Mouse (Mus musculus): ENCODE results near the gene Med29. TPM values are rescaled to one million over a fixed set of nuclear protein-coding genes. Genes with fewer than 3 reads are reported as not detected.

Med29 gene
- polyA plus RNA-seq, 1 experiment from 2014 or later: 36.8 TPM

DNA sequence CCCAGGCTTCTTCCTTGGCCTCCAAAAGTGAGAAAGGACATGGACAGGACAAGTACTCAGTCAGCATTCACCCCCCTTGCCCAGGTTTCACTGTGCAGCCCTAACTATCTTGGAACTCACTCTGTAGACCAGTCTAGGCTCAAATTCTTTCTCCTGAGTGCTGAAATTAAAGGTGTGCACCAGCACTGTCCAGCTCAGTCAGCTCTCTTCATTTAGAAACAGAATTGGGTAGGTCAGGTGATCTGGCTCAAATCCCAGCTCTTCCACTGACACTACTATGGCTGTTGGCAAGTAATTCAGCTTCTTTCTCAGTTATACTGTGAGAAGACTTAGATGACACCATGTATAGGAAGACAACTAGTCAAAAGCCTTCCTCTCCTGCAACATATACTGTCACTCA is 35.2 kb upstream of the Med29 start:
- Histone ChIP-seq H3K4me3 (no peak overlapping the region), H3K4me1 (peaks cover 37% of the 10 kb centered on the region), H3K4me2 (no peak overlapping the region), H3K27ac (0 out of 2 replicates have a peak overlapping the region, but pooled peaks have one; percentile 40), H3K36me3 (peaks cover 58% of the 10 kb centered on the region), H3K9ac (no peak overlapping the region), H3K9me3 (replicated peaks) (no peaks in the 10 kb centered on the region), H3K27me3 (replicated peaks) (no peaks in the 10 kb centered on the region)
- ATAC-seq: no peak

- Histone ChIP-seq H3K9ac (no peak overlapping the region), H3K27me3 (replicated peaks) (no peaks in the 10 kb centered on the region), H3K27ac (no peak overlapping the region), H3K4me1 (no peaks in the 10 kb centered on the region; the same call in 1 of the 2 replicates), H3K9me3 (replicated peaks) (no peaks in the 10 kb centered on the region), H3K4me2 (no peak overlapping the region), H3K4me3 (no peak overlapping the region), H3K36me3 (peaks cover 80% of the 10 kb centered on the region)
- WGBS (ENCODE audit: insufficient replicate concordance): 79% methylated on average over 1 of the region's 1 CpGs
- no peak for ATAC-seq
These were observed 30.5 kb upstream of the Med29 start for GRCm38 (mm10) chr7:28423018-28423417.

- Histone ChIP-seq H3K4me1 (no peaks in the 10 kb centered on the region), H3K27ac (no peak overlapping the region), H3K36me3 (peaks cover 97% of the 10 kb centered on the region), H3K4me3 (no peak overlapping the region), H3K9ac (no peak overlapping the region), H3K4me2 (no peak overlapping the region), H3K27me3 (replicated peaks) (no peaks in the 10 kb centered on the region), H3K9me3 (replicated peaks) (no peaks in the 10 kb centered on the region)
- 91% methylated on average over 2 of the region's 2 CpGs for WGBS (ENCODE audit: insufficient replicate concordance)
- ATAC-seq: no peak
These were observed 26.9 kb upstream of the Med29 start for GRCm38 (mm10) chr7:28419416-28419815.

- Histone ChIP-seq H3K4me3 (no peak overlapping the region), H3K4me2 (no peak overlapping the region), H3K9me3 (replicated peaks) (no peaks in the 10 kb centered on the region), H3K27ac (no peak overlapping the region), H3K27me3 (replicated peaks) (no peaks in the 10 kb centered on the region), H3K9ac (no peak overlapping the region), H3K4me1 (no peaks in the 10 kb centered on the region), H3K36me3 (peaks cover 97% of the 10 kb centered on the region)
- no peak for ATAC-seq
- 90% methylated on average over 8 of the region's 8 CpGs for WGBS (ENCODE audit: insufficient replicate concordance)
These were observed 25.7 kb upstream of the Med29 start for GRCm38 (mm10) chr7:28418096-28418670.

GRCm38 (mm10) chr7:28417368-28417767 is 24.9 kb upstream of the Med29 start:
- Histone ChIP-seq H3K4me1 (no peaks in the 10 kb centered on the region), H3K9ac (no peak overlapping the region), H3K4me2 (no peak overlapping the region), H3K9me3 (replicated peaks) (no peaks in the 10 kb centered on the region), H3K36me3 (peaks cover 97% of the 10 kb centered on the region), H3K27me3 (replicated peaks) (no peaks in the 10 kb centered on the region), H3K4me3 (no peak overlapping the region), H3K27ac (no peak overlapping the region)
- no peak for ATAC-seq

DNA sequence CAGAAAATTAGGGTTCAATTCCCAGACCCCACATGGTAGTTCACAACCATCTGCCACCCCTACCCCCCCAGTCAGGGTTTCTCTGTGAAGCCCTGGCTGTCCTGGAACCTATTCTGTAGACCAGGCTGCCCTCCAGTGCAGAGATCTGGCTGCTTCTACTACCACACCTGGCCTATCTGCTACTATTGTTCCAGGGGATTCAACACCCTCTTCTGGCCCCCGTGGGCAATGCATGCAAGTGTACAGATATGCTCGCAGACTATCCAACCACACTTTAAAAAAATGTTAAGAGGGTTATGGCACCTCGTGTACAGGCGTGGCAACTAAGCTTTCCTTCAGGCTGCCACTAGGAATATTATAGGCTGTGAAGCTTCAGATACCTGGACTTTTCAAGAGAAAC is 20.3 kb upstream of the Med29 start:
- H3K9me3 ChIP-seq (replicated peaks): no peaks in the 10 kb centered on the region
- no peak overlapping the region for H3K4me3 ChIP-seq
- ATAC-seq: no peak
- no peak overlapping the region for H3K4me2 ChIP-seq
- H3K4me1 ChIP-seq: 0 out of 2 replicates have a peak, but pooled peaks cover 10% of the 10 kb centered on the region
- H3K27ac ChIP-seq: no peak overlapping the region
- peaks cover 93% of the 10 kb centered on the region for H3K36me3 ChIP-seq
- 69% methylated on average over 4 of the region's 4 CpGs for WGBS (ENCODE audit: insufficient replicate concordance)
- H3K27me3 ChIP-seq (replicated peaks): no peaks in the 10 kb centered on the region
- H3K9ac ChIP-seq: no peak overlapping the region

GRCm38 (mm10) chr7:28410841-28411475 is 18.4 kb upstream of the Med29 start:
- Histone ChIP-seq H3K4me2 (no peak overlapping the region), H3K27me3 (replicated peaks) (no peaks in the 10 kb centered on the region), H3K27ac (no peak overlapping the region), H3K36me3 (peaks cover 93% of the 10 kb centered on the region), H3K4me1 (0 out of 2 replicates have a peak, but pooled peaks cover 10% of the 10 kb centered on the region), H3K9ac (no peak overlapping the region), H3K4me3 (no peak overlapping the region), H3K9me3 (replicated peaks) (no peaks in the 10 kb centered on the region)
- 89% methylated on average over 3 of the region's 3 CpGs for WGBS (ENCODE audit: insufficient replicate concordance)
- ATAC-seq: no peak

GRCm38 (mm10) chr7:28401942-28402341 is 9.4 kb upstream of the Med29 start:
- 60% methylated on average over 3 of the region's 3 CpGs for WGBS (ENCODE audit: insufficient replicate concordance)
- Histone ChIP-seq H3K27me3 (replicated peaks) (no peaks in the 10 kb centered on the region), H3K27ac (no peak overlapping the region), H3K9me3 (replicated peaks) (no peaks in the 10 kb centered on the region), H3K9ac (no peak overlapping the region), H3K4me1 (peaks cover 8% of the 10 kb centered on the region), H3K4me2 (no peak overlapping the region), H3K4me3 (no peak overlapping the region), H3K36me3 (peaks cover 95% of the 10 kb centered on the region)
- ATAC-seq: no peak

DNA sequence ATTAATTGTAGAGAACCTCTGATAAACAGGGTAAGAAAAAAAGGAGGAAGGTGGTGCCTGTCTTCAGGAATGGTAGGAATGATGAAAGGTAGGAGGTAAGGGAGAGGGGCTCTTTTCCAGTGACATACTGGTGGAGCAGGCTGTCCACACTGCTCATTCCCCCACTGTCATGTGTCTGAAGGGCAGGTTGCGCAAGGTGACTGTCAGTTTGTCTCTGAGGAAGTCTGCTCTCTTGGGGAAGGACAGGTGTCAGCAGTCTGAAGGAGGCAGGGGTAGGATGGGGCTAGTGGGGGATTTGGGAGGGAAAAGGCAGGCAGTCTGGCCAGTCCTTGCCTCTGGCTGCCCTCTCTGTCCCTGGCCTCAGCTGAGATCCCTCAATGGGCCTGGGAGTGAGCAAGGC is 8.5 kb upstream of the Med29 start:
- peaks cover 8% of the 10 kb centered on the region for H3K4me1 ChIP-seq
- no peak overlapping the region for H3K27ac ChIP-seq
- 86% methylated on average over 1 of the region's 1 CpGs for WGBS (ENCODE audit: insufficient replicate concordance)
- H3K9ac ChIP-seq: no peak overlapping the region
- H3K36me3 ChIP-seq: peaks cover 95% of the 10 kb centered on the region
- no peaks in the 10 kb centered on the region for H3K27me3 ChIP-seq (replicated peaks)
- ATAC-seq: 0 out of 2 replicates have a peak, but pooled peaks have one; percentile 16
- H3K9me3 ChIP-seq (replicated peaks): no peaks in the 10 kb centered on the region
- no peak overlapping the region for H3K4me3 ChIP-seq
- no peak overlapping the region for H3K4me2 ChIP-seq

GRCm38 (mm10) chr7:28398696-28399340 is 6.3 kb upstream of the Med29 start:
- Histone ChIP-seq H3K4me1 (peaks cover 17% of the 10 kb centered on the region), H3K36me3 (peaks cover 90% of the 10 kb centered on the region)

GRCm38 (mm10) chr7:28398000-28398399 is 5.5 kb upstream of the Med29 start:
- Histone ChIP-seq H3K9ac (no peak overlapping the region), H3K27me3 (replicated peaks) (no peaks in the 10 kb centered on the region), H3K4me2 (no peak overlapping the region), H3K4me3 (no peak overlapping the region), H3K4me1 (peaks cover 23% of the 10 kb centered on the region), H3K36me3 (peaks cover 82% of the 10 kb centered on the region), H3K9me3 (replicated peaks) (no peaks in the 10 kb centered on the region), H3K27ac (no peak overlapping the region)
- no peak for ATAC-seq
- 59% methylated on average over 3 of the region's 3 CpGs for WGBS (ENCODE audit: insufficient replicate concordance)

More at GRCm38 (mm10) chr7:28398696-28399340, 6.3 kb upstream of the Med29 start:
- Histone ChIP-seq H3K4me2 (no peak overlapping the region), H3K9me3 (replicated peaks) (no peaks in the 10 kb centered on the region), H3K9ac (no peak overlapping the region), H3K27me3 (replicated peaks) (no peaks in the 10 kb centered on the region), H3K4me3 (no peak overlapping the region), H3K27ac (no peak overlapping the region)
- no peak for ATAC-seq
- 87% methylated on average over 10 of the region's 10 CpGs for WGBS (ENCODE audit: insufficient replicate concordance)

- H3K36me3 ChIP-seq: peaks cover 62% of the 10 kb centered on the region
- no peak overlapping the region for H3K4me3 ChIP-seq
- H3K4me2 ChIP-seq: no peak overlapping the region
- H3K4me1 ChIP-seq: peaks cover 30% of the 10 kb centered on the region
- WGBS (ENCODE audit: insufficient replicate concordance): 82% methylated on average over 4 of the region's 4 CpGs
- H3K9me3 ChIP-seq (replicated peaks): no peaks in the 10 kb centered on the region
- no peak overlapping the region for H3K9ac ChIP-seq
- no peak for ATAC-seq
- H3K27ac ChIP-seq: no peak overlapping the region
- no peaks in the 10 kb centered on the region for H3K27me3 ChIP-seq (replicated peaks)
These were observed 2.9 kb upstream of the Med29 start for GRCm38 (mm10) chr7:28395425-28395824.
